Mouse (Mus musculus) brown adipose tissue, adult 24 weeks (tissue): Measurements from ENCODE around the gene Cct5. TPM values are rescaled to one million over a fixed set of nuclear protein-coding genes. Genes with fewer than 3 reads are reported as not detected.
A peak's percentile ranks its signal among the peaks of the same experiment; 100 is the strongest.

Source experiments
- H3K27ac ChIP-seq: fragments of 200-500 bp; replicated peaks from 2 replicates; pipeline ENCODE4 v1.5.1; 2012; ENCODE audit warnings: low read depth, mild to moderate bottlenecking, low read length
- H3K4me1 ChIP-seq: fragments of 200-500 bp; 2 replicates; pipeline ENCODE4 v1.6.1; 2012; ENCODE audit warnings: low read length, mixed read lengths; ENCODE audit not compliant: control insufficient read depth, insufficient read depth, insufficient read length
- H3K4me3 ChIP-seq: fragments of 200-500 bp; 2 replicates; pipeline ENCODE4 v1.5.1; 2012; ENCODE audit warnings: low read depth, mild to moderate bottlenecking, low read length, moderate library complexity; ENCODE audit not compliant: insufficient read depth
- polyA plus RNA-seq: library from polyadenylated mRNA; stranded (reverse); fragments of >200 nt; gene quantifications from 2 replicates; pipeline ENCODE4 v1.2.4, GENCODE M21; 2012; ENCODE audit not compliant: missing spikeins, insufficient read depth, insufficient read length

The Cct5 gene
- polyA plus RNA-seq, 1 experiment, result 134 TPM

- no peak overlapping the region for H3K4me3 ChIP-seq
- H3K4me1 ChIP-seq, result no peaks in the 10 kb centered on the region
- no peak overlapping the region for H3K27ac ChIP-seq
Measured at GRCm38 (mm10) chr15:31613826-31614453, 12.3 kb upstream of the Cct5 start.

GRCm38 (mm10) chr15:31611976-31612375 lies 10.4 kb upstream of the Cct5 start:
- Histone ChIP-seq H3K4me1 (no peaks in the 10 kb centered on the region), H3K27ac (no peak overlapping the region), H3K4me3 (no peak overlapping the region)

- Histone ChIP-seq H3K4me1 (no peaks in the 10 kb centered on the region), H3K4me3 (no peak overlapping the region)
Measured at GRCm38 (mm10) chr15:31611027-31611426, 9.4 kb upstream of the Cct5 start.

GRCm38 (mm10) chr15:31606821-31607220 lies 5.2 kb upstream of the Cct5 start:
- no peak overlapping the region for H3K4me3 ChIP-seq
- no peaks in the 10 kb centered on the region for H3K4me1 ChIP-seq
- H3K27ac ChIP-seq, result no peak overlapping the region

More at GRCm38 (mm10) chr15:31611027-31611426, 9.4 kb upstream of the Cct5 start:
- no peak overlapping the region for H3K27ac ChIP-seq

GRCm38 (mm10) chr15:31603113-31603512 lies 1.5 kb upstream of the Cct5 start:
- H3K27ac ChIP-seq, result no peak overlapping the region
- peak overlapping the region; percentile 5; the same call in 1 of the 2 replicates for H3K4me3 ChIP-seq
- peaks cover 16% of the 10 kb centered on the region; the same call in 1 of the 2 replicates for H3K4me1 ChIP-seq

DNA sequence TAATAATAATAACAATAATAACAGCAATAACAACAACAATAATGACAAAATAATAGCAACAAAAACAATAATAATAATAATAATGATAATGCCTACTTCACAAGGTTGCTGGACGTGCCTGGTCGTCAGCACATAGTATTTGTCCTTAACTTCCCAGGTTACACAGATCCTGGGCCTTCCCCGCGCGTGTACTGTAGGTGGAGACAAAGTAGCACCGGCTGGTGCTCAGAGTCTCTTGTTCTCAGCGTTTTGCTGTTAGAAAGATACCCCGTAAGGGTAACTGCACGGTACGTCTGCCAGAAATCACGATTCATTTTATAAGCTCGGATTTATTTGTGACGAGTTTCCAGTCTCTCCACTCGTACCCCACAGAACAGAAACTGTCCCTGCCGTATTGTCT lies 822 bp upstream of the Cct5 start:
- H3K27ac ChIP-seq, result peak overlapping the region; percentile 1; the same call in 1 of the 2 replicates
- peaks cover 16% of the 10 kb centered on the region; the same call in 1 of the 2 replicates for H3K4me1 ChIP-seq
- H3K4me3 ChIP-seq, result peak overlapping the region; percentile 59

DNA sequence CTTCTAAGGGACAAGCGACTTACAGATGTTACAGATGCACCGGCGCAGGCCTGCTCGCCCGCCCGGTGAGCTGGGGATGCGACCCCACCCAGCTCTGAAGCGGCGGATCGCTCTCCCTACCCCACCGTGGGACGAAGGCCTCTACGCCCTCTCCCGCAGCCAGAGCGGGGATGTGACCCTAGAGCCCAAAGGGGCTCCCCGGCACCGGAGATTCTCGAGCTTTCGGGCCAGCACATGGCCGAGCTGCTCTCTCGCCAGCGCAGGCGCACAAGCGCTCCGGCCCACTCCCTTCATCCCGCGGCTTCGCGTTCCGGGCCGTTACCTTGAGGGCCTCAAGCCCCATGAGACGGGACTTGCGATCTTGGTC lies 342 bp downstream of the Cct5 start:
- Histone ChIP-seq H3K4me3 (peak overlapping the region; percentile 86), H3K27ac (peak overlapping the region; percentile 93), H3K4me1 (peaks cover 16% of the 10 kb centered on the region; the same call in 1 of the 2 replicates)

DNA sequence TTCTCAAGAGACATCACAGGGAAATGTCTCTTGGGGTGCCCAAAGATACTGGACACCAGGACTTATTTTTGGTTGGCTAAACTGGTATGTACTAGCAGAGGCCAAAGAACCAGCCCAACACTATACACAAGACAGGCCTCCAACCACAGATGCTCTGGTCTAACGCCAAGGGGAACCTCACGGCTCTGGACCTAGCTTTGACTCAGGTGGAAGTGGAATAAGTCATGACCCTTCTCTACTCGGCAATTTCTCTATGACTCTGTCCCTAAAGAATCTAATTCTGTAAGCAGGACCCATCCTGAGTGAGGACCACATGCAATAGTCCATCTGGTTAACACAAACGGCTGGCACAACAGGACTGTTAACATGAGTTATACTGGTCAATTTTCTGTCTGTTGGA lies 1.8 kb downstream of the Cct5 start:
- H3K27ac ChIP-seq, result no peak overlapping the region
- H3K4me1 ChIP-seq, result peaks cover 16% of the 10 kb centered on the region; the same call in 1 of the 2 replicates
- peak overlapping the region; percentile 12; the same call in 1 of the 2 replicates for H3K4me3 ChIP-seq

- Histone ChIP-seq H3K27ac (no peak overlapping the region), H3K4me1 (peaks cover 15% of the 10 kb centered on the region; the same call in 1 of the 2 replicates), H3K4me3 (no peak overlapping the region)
Measured at GRCm38 (mm10) chr15:31595651-31596050, 6.0 kb downstream of the Cct5 start.

DNA sequence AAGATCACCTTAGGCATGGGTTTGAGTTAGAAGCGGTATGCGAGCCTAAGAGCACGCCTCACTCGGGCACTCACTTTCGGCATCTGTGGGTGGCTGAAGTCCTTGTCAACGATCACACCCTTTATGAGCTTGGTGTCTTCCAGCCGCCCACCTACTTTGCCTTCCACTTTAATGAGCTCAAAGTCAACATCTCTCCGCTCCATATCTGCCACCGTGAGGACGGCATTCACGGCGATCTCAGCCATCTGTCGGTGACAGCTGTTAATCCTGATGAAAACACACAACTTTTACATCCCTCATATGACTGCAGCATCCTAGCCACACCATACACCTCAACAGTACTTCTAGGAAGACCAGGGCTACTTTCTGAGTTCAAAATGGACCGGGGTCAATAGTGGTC lies 7.3 kb downstream of the Cct5 start:
- H3K27ac ChIP-seq, result no peak overlapping the region
- H3K4me1 ChIP-seq, result peaks cover 4% of the 10 kb centered on the region; the same call in 1 of the 2 replicates
- no peak overlapping the region for H3K4me3 ChIP-seq

- Histone ChIP-seq H3K4me1 (no peaks in the 10 kb centered on the region), H3K27ac (no peak overlapping the region), H3K4me3 (no peak overlapping the region)
Measured at GRCm38 (mm10) chr15:31592531-31592930, 9.1 kb downstream of the Cct5 start.

- Histone ChIP-seq H3K4me1 (no peaks in the 10 kb centered on the region), H3K4me3 (no peak overlapping the region), H3K27ac (no peak overlapping the region)
Measured at GRCm38 (mm10) chr15:31590176-31590575, 11.4 kb downstream of the Cct5 start.

GRCm38 (mm10) chr15:31588989-31589640 lies 12.5 kb downstream of the Cct5 start:
- Histone ChIP-seq H3K4me3 (no peak overlapping the region), H3K4me1 (no peaks in the 10 kb centered on the region), H3K27ac (no peak overlapping the region)

- Histone ChIP-seq H3K27ac (no peak overlapping the region), H3K4me3 (no peak overlapping the region), H3K4me1 (peaks cover 3% of the 10 kb centered on the region; the same call in 1 of the 2 replicates)
Measured at GRCm38 (mm10) chr15:31587789-31588188, 13.8 kb downstream of the Cct5 start.

GRCm38 (mm10) chr15:31586519-31586918 lies 15.1 kb downstream of the Cct5 start:
- Histone ChIP-seq H3K4me3 (no peak overlapping the region), H3K4me1 (peaks cover 3% of the 10 kb centered on the region; the same call in 1 of the 2 replicates), H3K27ac (no peak overlapping the region)

DNA sequence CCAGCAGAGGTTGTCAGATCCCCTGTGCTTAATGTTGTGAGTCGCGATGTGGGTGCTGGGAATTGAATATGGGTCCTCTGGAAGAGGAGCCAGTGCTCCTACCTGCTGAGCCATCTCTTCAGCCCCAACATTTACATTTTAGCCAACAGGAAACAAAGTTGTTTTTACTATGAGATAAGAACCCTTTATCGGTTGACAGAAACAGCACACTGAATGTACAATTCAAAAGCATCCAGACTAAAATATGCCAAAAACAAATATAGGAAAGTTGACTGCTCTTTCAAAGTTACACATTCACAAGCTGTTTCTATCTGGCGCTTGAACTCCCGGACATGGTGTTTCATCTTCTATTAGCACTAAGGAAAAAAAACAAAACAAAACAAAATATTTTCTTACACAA lies 15.5 kb downstream of the Cct5 start:
- no peak overlapping the region for H3K4me3 ChIP-seq
- no peak overlapping the region for H3K27ac ChIP-seq
- peaks cover 3% of the 10 kb centered on the region; the same call in 1 of the 2 replicates for H3K4me1 ChIP-seq
